Mouse (Mus musculus) kidney, adult 9 months (tissue): ENCODE measurements around the gene Krt73.
A peak's percentile ranks its signal among the peaks of the same experiment; 100 is the strongest.

Source experiments
- DNase-seq: peaks from one replicate; pipeline ENCODE4 v3.0.0; 2022

Gene Krt73

DNA sequence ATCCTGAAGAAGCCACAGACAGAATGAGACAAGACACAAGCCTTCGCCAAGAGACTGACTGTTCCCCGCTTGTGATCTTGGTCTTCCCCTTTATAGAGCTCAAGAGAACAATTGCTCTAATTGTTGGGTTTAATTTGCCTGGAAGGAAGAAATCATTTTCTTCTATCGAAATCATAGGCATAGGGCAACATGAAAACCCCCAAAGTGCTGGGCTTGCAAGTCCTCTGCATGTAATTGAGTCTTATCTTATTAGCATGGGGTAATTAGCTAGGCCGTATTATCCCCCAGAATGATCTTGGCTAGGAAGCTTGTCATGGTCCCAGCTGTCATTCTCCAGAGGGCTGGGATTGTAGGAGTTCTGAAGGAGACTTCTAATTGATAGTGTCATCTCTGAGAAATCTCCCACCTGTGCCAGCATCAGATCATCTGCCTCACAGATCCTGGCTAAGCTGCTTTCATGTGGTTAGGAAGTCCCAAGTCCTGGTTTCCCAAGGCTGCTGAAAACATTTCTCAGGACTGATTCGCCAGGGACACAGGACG, at the start of gene Krt73:
Gene Krt73 (minus strand): TSS at position 51 of the 540 bp plus-strand sequence.
- DNase-seq, result no peak

DNA sequence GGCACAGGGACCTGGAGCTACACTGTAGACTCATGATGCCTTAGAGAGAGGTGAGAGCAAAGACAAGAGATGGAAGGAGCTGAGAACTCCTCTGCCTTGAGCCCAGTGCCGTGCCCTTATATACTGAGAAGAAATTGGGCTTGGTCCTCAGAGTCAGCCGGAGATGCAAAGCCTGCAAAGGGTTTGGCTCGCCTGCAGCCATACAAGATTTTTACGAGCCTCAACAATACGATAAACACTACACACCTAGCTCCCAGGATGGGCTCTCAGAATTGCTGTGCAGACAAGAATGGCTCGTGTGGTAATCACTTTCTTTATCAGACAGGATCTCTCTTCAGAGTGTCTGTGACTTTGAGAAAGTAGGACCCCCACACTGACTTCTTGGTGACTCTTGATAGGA, 48.5 kb upstream of the Krt73 start, which contains the start of gene Krt1:
Gene Krt1 (minus strand): TSS at position 101 of the 400 bp plus-strand sequence.
- no peak for DNase-seq

GRCm38 (mm10) chr15:101845971-101846403, 43.8 kb upstream of the Krt73 start:
- DNase-seq, result peak; percentile 8

DNA sequence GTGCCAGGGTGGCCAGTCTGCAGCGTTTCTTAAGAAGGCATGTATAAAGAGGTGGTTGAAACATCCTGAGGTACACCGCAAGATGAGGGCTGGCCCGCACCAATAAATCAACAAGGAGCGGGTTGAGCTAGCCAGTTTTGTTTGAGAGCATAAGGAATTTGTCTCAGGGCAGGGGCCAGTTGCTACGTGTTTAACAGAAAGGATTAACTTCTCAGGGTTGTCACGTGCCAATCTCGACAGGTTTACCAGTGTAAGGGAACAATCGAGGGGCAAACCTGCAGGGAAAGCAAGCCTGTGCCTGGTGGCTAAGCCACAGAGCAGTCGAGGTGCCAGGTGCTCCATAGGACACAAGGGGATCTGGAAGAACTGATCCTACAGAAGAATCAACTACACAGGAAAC, 41.0 kb upstream of the Krt73 start:
- DNase-seq, result no peak

DNA sequence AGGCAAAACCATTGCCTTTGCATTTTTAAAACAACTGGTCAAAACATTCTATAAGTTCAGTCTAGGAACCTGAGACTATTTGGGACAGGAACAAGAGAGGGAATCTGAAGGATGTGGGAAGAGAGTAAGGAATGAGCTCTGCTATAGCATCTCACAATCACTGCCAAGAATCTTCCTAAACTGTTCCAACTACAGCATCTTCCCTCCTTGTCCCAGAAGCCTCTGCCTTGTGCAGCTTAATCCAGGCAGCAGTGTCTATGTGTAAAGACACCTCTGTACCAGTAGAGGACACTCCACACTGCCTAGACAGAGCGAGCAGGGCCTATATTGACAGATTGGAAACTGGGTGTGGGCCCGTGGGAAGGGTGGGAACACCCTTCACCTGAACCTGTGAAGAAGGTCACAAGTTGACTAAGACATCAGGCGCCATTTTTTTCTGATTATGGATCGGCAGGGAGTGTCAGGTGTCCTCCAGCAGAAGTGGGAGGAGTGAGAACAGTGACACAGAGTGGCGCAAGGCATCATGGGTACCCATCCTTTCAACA, 32.7 kb upstream of the Krt73 start:
- no peak for DNase-seq

- DNase-seq, result no peak
Observed at GRCm38 (mm10) chr15:101833131-101833530, 31.0 kb upstream of the Krt73 start.

DNA sequence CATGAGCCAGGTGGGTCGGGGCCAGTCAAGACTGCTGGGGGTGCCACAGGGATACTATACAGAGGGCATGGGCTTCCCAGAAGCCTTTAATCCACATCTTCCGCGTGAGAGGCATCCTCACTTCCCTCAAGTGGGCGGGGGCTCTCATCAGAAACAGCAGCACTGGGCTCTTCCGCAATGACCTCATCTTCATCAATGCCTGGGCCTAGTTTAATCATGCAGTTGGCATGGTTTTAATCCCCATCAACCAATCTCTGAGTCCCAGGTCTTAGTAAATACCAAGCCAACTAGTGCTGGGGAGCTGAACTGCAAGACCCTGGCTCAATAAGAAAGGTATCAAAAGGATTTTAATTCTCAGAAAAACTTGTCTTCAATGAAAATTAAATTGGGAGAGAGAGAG, 27.3 kb upstream of the Krt73 start:
- no peak for DNase-seq

DNA sequence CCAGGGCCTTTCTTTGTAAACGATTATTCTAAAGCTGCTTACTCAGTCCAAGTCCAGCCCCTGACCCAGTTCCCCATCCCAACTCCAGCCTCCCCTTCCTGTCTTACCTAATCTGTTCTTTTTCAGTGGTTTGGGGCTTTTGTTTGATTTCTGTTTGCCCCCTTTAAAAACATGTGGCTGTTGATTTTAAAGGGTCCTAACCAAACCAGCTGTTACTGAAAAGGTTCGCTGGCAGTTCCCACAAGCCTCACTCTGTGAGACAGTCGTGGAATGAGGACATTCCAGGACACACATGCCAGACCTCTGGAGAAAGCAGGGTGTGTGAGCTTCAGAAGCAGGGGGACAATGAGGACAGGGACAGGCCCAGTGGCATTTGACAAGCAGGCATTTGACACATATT, 19.6 kb upstream of the Krt73 start:
- DNase-seq, result no peak

- no peak for DNase-seq
Observed at GRCm38 (mm10) chr15:101817875-101818274, 15.7 kb upstream of the Krt73 start, which contains the start of gene Krt2. Krt2 (minus strand) TSS chr15:101818169.

DNA sequence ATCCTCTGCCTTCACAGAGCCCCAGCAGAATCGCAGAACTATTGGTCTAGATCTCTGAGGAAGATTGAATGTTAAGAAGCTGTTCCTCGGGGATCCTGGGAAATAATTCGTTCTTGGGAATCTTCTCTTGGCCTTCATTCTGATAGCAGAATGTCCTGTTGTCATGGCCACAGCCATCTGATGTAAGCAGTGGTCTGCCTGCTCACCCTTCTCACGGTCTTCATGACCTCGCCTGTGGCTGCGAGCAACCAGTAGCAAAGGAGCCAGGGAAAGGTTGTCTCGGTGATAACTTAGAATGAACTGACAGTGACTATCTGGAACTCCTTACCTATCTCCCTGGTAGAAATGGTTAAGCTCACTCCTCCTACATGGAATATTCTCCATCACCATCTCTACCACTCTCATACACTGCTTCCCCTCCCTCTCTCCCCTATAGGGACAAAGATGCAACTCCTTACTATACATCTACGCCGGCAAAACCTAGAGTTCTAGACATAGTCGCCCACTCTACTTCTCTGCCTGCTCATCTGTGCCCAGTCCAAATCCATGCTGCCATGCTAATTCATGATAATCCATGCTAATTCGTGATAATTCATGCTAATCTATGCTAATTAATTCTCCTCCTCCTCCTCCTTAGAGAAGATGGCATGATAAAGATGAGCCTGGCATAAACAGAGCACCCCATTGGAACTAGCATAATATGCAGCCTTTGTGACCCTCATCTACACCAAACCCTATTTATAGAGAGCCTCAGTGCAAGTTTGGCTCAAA, 1.1 kb upstream of the Krt73 start:
- DNase-seq, result no peak

- DNase-seq, result no peak
Observed at GRCm38 (mm10) chr15:101790867-101791266, 11.3 kb downstream of the Krt73 start.

- no peak for DNase-seq
Observed at GRCm38 (mm10) chr15:101786360-101786759, 15.8 kb downstream of the Krt73 start, which contains the start of gene Krt72. Krt72 (minus strand) TSS chr15:101786460.

- DNase-seq, result no peak
Observed at GRCm38 (mm10) chr15:101773420-101773819, 28.7 kb downstream of the Krt73 start.

DNA sequence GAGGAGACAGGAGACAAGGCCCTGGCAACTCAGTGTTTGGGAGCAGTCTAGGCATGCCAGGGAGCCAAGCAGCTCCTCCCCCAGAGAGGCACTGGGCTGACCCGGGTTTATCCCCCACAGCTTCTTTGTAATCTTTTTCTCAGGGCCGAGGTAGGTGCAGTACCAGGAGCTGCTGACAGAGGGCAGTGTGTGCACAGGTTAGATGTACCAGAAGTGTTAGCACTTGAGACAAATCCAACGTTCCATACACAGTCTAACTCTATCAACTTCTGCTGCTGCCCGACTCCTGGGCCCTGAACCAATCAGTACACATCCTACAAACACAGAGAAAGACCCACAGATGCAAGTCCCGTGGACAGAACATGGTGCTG, 29.4 kb downstream of the Krt73 start:
- DNase-seq, result peak; percentile 89

DNA sequence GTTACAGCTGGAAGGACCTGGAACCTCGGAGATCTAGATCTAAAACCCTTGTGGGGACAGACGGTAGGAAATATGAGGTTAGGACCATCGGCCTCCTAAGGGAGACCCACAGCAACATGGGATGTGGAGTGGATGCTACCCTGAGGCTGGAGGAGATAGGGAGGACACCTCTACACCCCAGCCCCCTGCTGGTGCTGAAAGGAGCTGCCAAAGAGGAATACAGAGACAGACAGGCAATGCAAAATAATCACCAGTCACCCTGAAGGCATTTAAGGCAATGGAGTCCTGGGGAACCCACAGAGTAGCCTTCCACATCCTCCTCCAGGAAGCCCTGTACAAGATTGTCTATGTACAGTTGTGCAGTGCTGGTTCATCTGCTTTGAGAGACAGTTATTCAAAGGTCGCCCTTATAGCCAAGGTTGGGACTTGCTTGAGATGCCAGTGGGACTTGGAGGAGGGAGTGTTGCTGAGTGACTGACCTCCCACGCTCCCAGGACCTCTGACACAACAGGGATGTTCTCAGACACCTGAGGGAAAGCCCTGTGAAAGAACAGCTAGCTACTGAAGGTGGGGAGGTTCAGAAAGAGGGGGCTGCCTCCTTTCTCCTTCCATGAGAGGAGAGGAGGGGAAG, 30.0 kb downstream of the Krt73 start:
- peak; percentile 21 for DNase-seq

- DNase-seq, result no peak
Observed at GRCm38 (mm10) chr15:101770226-101770625, 31.9 kb downstream of the Krt73 start.
